Mouse (Mus musculus): ENCODE measurements around the gene Actn1.

Gene Actn1

DNA sequence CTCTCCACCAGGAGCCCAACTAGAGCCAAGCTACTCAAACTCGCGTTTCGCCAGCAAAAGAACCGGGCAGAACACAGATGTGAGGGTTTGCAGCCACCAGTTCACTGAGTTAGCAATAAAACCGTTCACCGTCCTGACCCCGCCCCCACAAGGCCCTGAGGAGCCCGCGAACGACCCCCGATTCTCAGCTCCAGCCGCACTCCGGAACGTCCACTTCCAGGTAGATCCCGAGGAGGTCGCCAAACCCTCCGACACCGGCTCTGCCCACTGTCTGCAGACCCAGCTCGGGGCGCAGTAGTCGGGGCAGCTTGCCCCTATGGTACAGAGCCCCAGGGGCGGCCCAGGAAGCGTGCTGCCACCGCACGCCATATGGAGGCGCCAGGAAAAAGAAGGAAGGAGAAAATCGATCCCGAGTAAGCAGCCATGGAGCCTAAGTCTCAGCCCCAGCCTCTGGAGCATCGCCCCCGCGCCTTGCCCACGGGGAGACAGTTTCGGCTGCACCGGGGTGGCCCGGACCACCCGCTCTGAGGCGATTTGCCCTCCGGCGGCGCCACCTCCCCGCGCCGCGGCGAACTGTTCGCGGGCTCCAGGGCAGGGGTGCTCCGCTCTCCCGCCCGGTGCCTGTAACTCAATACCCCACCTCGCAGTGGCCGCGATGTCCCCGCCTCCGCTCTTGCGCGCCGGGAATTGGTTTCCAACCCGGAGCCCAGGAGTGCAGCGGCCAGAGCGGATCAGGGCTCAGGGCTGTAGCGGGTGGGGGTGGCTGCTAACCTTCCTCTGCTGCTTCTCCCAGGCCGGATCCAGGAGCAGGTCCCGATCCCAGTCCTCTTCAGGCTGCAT, 735 bp downstream of the Actn1 start:
- DNase-seq (ENCODE audit: low spot score), result no peak

- no peak for DNase-seq (ENCODE audit: low spot score)
Measured at GRCm38 (mm10) chr12:80258520-80259215, 1.5 kb downstream of the Actn1 start.

- no peak for DNase-seq (ENCODE audit: low spot score)
Measured at GRCm38 (mm10) chr12:80251978-80252377, 8.2 kb downstream of the Actn1 start.

- DNase-seq (ENCODE audit: low spot score), result no peak
Measured at GRCm38 (mm10) chr12:80251554-80251953, 8.6 kb downstream of the Actn1 start.

DNA sequence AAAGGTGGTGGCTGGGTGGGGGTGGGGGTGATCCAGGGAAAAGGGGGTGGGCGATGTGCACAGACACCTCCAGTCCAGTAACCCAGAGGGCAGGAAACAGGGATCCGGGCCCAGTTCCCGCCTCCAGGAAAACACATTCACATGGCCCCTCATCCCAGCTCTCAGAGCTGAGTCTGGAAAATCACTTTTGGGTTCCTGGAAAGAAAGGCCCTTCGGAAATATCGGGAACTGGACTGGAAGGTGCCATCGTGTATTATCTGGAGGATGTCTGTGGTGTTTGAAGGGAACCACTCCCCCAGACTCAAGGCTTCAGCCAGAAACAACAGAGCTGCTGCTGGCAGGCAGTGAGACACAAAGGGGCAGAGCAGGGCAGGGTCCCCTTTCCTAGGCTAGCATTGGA, 10.6 kb downstream of the Actn1 start:
- no peak for DNase-seq (ENCODE audit: low spot score)

DNA sequence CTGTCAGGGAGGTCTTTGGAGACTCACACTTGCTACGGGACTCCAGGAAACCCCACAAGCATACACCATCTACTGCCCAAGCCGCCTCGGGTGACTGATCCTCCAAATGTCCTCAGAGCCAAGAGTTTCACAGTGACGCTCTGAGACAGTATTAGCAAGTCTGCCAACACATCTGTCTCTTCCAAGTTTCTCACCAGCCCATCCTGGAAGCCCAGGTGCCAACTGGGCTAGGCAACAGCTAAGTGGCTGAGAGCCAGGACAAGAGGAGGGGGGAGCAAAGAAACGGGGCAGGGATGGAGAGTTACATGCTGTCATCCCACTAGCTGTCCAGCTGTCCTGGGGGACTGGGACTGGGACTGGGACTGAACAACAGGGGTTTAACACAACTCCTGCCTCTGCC, 13.1 kb downstream of the Actn1 start:
- DNase-seq (ENCODE audit: low spot score), result no peak

- no peak for DNase-seq (ENCODE audit: low spot score)
Measured at GRCm38 (mm10) chr12:80246505-80246904, 13.7 kb downstream of the Actn1 start.

DNA sequence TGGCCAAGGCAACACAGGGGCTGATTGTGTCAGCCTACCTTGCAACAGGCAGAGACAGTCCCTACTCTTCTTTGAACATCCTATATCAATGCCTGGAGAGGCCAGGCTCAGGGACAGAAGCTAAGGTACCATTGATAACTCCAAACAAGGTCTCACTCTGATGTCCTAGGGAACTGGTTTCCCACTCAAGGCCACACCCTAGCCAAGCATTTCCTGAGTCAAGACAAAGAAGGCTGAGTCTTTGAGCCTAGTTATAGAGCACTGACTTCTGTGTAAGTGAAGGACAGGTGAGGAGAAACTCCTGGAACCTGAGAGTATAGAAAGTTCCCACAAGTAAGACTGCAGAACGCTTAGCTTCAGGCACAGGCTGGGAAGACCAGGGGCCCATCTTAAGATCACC, 15.4 kb downstream of the Actn1 start:
- DNase-seq (ENCODE audit: low spot score), result no peak

DNA sequence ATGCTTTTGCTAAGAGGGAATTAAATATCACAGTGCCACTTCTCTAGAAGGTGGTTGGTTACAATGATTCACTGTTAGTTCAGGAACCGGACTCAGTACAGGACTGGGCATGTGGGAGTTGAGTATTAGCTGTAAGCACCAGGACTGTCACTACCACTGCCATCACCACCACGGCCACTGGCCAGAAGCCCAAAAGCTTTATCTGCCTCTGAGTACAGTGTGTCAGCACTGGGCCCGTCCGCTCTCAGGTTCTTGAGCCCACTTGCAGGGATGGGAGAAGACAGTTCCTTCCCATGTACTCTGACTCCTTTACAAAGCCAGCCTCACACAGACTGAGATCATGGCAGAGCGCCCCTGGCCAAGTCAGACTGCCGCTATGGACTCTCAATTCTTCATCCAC, 16.0 kb downstream of the Actn1 start:
- DNase-seq (ENCODE audit: low spot score), result no peak

DNA sequence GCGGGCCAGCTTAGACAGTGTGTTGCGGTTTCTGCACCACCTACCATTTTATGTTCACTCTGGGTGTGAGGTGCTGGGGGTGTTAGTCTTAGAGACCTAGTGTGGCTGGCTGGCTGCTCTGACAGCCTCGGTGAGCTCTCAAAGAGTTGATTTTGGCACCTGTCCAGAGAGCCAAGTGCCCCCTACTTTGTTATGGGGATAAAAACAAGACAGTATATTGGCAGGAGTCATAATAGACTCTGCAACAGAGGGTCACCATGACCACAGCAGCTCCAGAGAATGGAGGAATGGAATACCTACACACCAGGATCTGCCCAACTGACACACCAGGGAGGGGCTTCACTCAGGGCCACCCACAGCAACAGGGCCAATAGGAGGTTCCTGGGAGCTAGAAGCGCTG, 16.8 kb downstream of the Actn1 start:
- no peak for DNase-seq (ENCODE audit: low spot score)

DNA sequence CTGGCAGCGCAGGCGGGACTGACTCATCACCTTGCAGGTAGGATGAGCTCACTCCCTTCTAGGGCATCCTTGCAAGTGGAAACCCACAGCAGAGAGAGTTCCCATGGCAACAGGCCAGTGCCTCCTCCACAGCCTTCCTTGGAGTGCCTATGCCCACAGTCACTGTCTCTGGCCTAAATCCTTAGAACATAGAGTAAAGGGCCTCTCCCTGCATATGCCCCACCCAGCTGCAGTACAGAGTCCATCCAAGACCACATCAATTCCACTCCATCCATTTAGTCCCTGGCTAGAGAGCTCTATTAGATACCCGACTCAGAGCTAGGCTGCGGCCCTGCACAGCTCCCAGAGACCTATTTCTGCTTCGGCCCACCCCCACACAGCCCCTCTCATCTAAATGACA, 20.7 kb downstream of the Actn1 start:
- no peak for DNase-seq (ENCODE audit: low spot score)

DNA sequence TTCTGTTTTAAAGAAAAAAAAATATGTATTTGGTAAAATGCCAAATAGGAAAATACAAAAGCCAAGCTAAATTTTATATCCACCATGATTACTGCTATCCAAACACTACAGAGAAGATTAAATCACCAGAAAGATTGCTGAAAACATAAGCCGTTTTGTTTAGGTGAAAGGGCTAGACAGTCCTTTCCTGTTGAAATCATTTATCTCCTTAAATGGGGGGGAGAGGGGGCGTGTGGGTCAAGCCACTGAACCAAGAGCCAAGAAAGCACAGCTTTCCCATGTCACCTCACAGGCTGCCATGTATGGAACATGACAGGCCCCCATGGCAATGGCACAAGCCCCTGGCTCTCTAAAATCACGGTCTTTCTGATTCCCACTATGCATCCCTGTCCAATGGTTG, 21.6 kb downstream of the Actn1 start:
- DNase-seq (ENCODE audit: low spot score), result no peak

GRCm38 (mm10) chr12:80235295-80235694, 24.9 kb downstream of the Actn1 start:
- no peak for DNase-seq (ENCODE audit: low spot score)

GRCm38 (mm10) chr12:80234226-80234625, 25.9 kb downstream of the Actn1 start:
- no peak for DNase-seq (ENCODE audit: low spot score)

GRCm38 (mm10) chr12:80232840-80233218, 27.3 kb downstream of the Actn1 start:
- no peak for DNase-seq (ENCODE audit: low spot score)

DNA sequence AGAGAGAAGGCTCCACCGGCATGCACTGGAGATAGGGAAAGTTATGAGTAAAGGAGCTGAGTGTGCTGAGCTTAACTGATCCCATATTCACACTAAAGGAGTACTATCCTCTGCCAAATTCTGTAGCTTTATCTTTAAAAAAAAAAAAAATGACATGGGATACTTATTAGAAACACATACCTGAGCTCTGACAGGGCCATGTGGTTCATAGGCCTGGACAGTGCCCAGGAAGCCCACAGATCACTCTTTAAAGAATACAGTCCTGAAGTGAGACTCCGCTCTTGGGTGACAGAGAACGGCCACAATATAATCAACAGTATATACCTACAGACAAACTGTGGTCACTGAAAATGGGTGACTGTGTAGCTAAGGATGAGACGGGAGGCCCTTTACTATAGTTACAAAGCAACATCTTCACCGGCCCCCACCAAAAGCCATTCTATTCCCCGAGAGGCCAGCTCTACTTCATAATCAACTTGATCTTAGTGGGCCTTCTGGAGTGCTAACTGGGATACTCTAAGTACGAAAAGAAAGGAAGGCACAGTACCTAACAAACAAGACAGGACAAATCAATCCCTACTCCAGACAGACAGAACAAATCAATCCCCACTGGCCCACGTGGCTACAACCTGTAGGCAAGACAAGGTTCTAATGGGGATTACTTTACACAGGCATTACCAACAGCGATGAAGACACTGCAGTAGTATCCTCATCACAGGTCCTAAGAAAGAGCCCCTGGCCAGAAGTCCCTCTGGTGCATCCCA, 27.9 kb downstream of the Actn1 start:
- DNase-seq (ENCODE audit: low spot score), result no peak

DNA sequence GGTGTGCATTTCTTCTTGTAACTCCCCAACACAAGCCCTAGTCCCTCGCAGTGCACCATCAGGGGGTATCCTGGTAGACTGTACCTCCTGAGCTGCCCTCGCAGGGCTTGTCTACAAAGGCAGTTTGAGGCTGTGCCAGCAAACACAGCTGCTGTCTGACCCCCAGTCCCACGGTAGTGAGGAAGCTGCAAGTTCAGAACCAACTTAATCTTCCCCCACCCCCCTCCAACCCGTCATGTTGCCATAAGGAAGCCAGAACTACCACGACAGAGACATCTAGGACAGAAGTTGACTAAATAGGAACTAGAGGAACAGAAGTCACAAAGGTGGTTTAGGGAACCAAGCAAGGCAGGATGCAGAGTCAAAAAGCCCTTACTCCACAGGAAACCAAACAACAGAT, 28.9 kb downstream of the Actn1 start:
- DNase-seq (ENCODE audit: low spot score), result no peak

GRCm38 (mm10) chr12:80230854-80231253, 29.3 kb downstream of the Actn1 start:
- no peak for DNase-seq (ENCODE audit: low spot score)

DNA sequence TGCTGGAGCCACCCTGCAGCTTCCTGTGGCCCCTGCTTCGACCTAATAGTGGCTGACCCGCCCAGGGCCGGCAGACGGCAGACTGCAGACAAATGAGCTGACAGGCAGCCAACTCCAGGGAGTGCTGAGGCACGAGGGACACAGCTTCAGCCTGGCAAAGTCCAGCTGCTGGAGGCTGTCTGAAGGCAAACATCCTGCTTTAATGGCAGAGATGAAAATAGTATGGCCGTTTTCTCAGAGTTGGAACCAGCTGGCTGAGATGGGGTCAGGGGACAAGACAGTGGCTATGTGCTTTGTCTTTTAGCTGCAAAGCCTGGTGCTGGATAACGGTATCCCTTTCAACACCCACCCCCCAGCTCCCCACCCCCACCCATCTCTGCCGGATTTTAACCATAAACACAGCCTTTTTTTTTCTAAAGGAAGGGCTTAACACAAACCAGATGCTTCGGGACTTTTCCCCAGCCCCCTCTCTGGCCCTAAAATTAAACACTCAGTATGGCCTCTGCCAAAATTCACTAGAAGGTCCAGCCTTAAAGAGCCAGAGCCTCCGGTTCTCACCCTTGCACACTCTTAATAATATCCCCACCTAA, 30.0 kb downstream of the Actn1 start:
- no peak for DNase-seq (ENCODE audit: low spot score)

DNA sequence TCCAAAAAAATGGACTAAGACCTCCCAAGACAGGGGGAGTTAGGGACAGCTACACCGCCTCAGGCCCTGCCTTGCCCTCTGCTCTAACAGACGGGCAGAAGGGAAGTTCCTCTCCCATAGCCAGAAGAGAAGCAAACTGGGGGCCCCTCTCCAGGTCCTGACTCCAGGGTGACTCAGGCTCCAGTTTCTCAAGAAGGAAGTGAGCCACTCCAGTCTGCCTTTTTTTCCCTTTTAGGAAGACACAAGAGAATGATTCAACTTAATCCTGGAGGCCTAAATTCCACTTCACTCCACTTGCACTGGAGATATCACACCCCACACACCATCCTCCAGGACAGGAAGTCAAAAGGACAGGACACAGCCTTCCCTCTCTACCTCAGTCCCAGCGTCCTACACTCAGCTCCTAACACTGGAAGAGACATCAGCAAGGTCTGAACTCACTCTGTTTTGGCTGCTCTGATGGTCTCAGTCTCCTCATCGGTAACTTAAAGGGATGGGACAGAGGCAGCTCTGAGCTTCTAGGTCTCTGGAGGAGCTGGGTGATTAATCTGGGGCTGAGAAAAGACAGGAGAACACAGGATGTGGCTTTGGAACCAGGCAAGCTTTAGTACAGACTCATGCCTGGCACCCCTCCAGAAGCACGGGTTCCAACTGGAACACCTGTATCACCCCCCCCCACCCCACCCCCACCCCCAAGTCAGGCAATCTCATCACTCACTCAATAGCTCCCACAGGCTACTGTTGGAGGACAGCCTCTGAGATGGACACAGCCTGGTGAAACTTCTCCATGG, 31.0 kb downstream of the Actn1 start:
- no peak for DNase-seq (ENCODE audit: low spot score)

- no peak for DNase-seq (ENCODE audit: low spot score)
Measured at GRCm38 (mm10) chr12:80228356-80228755, 31.8 kb downstream of the Actn1 start.

DNA sequence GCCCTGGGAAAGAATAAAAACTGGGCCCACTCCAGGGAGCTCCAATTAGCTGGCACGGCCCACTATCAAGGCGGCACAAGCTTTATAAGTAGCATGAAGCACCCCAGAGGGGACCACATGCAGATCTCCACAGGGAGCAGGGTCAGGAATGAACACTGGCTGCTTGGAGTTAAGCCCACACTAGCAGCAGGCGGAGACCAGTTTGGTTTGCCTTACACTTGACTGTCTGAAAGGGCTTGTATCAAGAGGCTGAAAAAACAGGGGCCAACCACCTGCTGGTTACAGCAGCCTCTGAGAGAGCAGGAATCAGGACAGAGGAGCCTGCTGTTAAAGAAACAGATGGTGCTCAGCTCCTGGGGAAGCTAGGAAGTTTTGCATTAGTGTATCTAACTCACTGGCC, 32.3 kb downstream of the Actn1 start:
- no peak for DNase-seq (ENCODE audit: low spot score)

Measured in spleen, adult 12 weeks (tissue).